Mouse (Mus musculus) ES-E14 (cell line): Measurements from ENCODE around the gene Dnajc13. TPM values are rescaled to one million over a fixed set of nuclear protein-coding genes. Genes with fewer than 3 reads are reported as not detected.

Source experiments
- DNase-seq: peaks from one replicate; pipeline ENCODE4 v3.0.0-alpha.2; 2013; ENCODE audit warnings: low read depth, low spot score
- H3K27ac ChIP-seq: 2 replicates; pipeline ENCODE4 v1.5.1; 2012; ENCODE audit warnings: low read depth, mild to moderate bottlenecking, low read length, moderate library complexity, mixed read lengths; ENCODE audit not compliant: poor library complexity, insufficient read depth, severe bottlenecking
- H3K36me3 ChIP-seq: 2 replicates; pipeline ENCODE4 v1.6.1; 2012; ENCODE audit warnings: mild to moderate bottlenecking, low read length, moderate library complexity, mixed read lengths; ENCODE audit not compliant: control insufficient read depth, poor library complexity, insufficient read depth, severe bottlenecking
- H3K4me1 ChIP-seq, 2 experiments: fragments of 150-350 bp in 1 of 2; sonication (generic) in 1 of 2; 2 replicates each; pipeline ENCODE4 v1.6.1; 2012; ENCODE audit warnings: low read length in 2 of 2, mild to moderate bottlenecking in 1 of 2, mixed read lengths in 1 of 2; ENCODE audit not compliant: control insufficient read depth in 2 of 2, insufficient read depth in 2 of 2, poor library complexity in 1 of 2
- H3K4me3 ChIP-seq, 2 experiments: fragments of 150-350 bp in 1 of 2; sonication (generic) in 1 of 2; 2 replicates each; pipeline ENCODE4 v1.5.1; 2012; ENCODE audit warnings: low read length in 2 of 2, low read depth in 1 of 2, mild to moderate bottlenecking in 1 of 2, mixed read lengths in 1 of 2; ENCODE audit not compliant: insufficient read depth in 1 of 2, poor library complexity in 1 of 2, severe bottlenecking in 1 of 2
- H3K9ac ChIP-seq: 2 replicates; pipeline ENCODE4 v1.6.1; 2012; ENCODE audit warnings: low read depth, mild to moderate bottlenecking, low read length, mixed read lengths; ENCODE audit not compliant: poor library complexity, insufficient read depth, severe bottlenecking
- H3K9me3 ChIP-seq: fragments of 150-350 bp; sonication (generic); 2 replicates; pipeline ENCODE4 v1.6.1; 2012; ENCODE audit warnings: low read depth, mild to moderate bottlenecking, low read length; ENCODE audit not compliant: control insufficient read depth, insufficient read depth
- CHD2 ChIP-seq: IDR thresholded peaks from 2 replicates; pipeline ENCODE4 v1.6.1; 2014; ENCODE audit warnings: mild to moderate bottlenecking, low read depth, low read length, inconsistent platforms
- HCFC1 ChIP-seq: IDR thresholded peaks from 2 replicates; pipeline ENCODE4 v1.6.1; 2012; ENCODE audit warnings: low read length, inconsistent platforms, borderline replicate concordance; ENCODE audit not compliant: insufficient read depth
- MAFK ChIP-seq: IDR thresholded peaks from 2 replicates; pipeline ENCODE4 v1.6.1; 2014; ENCODE audit warnings: mild to moderate bottlenecking, low read depth, low read length, inconsistent platforms; ENCODE audit not compliant: insufficient read depth
- ZC3H11A ChIP-seq: IDR thresholded peaks from 2 replicates; pipeline ENCODE4 v1.6.1; 2012; ENCODE audit warnings: low read depth, mild to moderate bottlenecking, inconsistent platforms, low read length, borderline replicate concordance
- ZNF384 ChIP-seq: IDR thresholded peaks from 2 replicates; pipeline ENCODE4 v1.6.1; 2012; ENCODE audit warnings: low read depth, low read length, inconsistent platforms
- in situ Hi-C, 2 experiments: fragments of 600-800 bp; cut with MboI; formaldehyde crosslinking; loops; one replicate each; pipeline ENCODE4 v1.15.1; 2025; ENCODE audit warnings: low sequenced_read_pairs in 2 of 2, inconsistent platforms in 1 of 2; ENCODE audit not compliant: unreplicated experiment in 2 of 2
- total RNA-seq: library from RNA; depleted of rRNA; stranded (reverse); fragments of 300-350 nt; gene quantifications from 2 replicates; pipeline ENCODE4 v1.2.3, GENCODE M21; 2012

Gene Dnajc13
- total RNA-seq, 1 experiment: 72.3 TPM

DNA sequence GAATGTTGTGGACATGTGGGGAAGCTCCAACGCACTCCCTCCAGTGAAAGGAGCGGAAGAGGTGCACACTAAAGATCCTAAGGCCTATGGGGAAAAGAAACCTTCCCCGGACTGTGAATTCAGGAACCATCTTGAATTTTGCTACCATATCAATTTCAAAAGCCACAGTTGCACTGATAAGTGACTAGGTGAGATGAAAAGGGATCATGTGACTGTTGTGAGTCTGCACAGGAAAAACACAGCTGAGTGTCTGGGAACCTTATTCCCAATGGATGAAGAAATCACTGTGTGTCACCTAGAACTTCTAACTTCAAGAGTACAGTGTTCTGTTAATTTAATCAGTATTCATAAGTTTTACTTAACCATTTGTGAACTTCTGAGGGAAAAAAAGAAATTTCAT, 10.1 kb downstream of the Dnajc13 start:
- Histone ChIP-seq H3K9ac (no peak overlapping the region), H3K9me3 (no peaks in the 10 kb centered on the region), H3K27ac (no peak overlapping the region), H3K4me3 (no peak overlapping the region), H3K4me1 (peaks cover 0 to 17% of the 10 kb centered on the region in 2 experiments; a peak in 3 of 4 replicates), H3K36me3 (no peaks in the 10 kb centered on the region; the same call in 1 of the 2 replicates)
- in situ Hi-C loops: no loop called here
- TF ChIP-seq MAFK (no peak), CHD2 (no peak), HCFC1 (no peak), ZC3H11A (no peak), ZNF384 (no peak)
- no peak for DNase-seq

- DNase-seq: no peak
- H3K9ac ChIP-seq: no peak overlapping the region
- no peak overlapping the region for H3K4me3 ChIP-seq
- H3K9me3 ChIP-seq: no peaks in the 10 kb centered on the region
- in situ Hi-C loops: no loop called here
- no peak overlapping the region for H3K27ac ChIP-seq
- peaks cover 2% of the 10 kb centered on the region; the same call in 1 of the 2 replicates for H3K36me3 ChIP-seq
- no peak for TF ChIP-seq CHD2
- no peak for TF ChIP-seq ZC3H11A
- no peak for TF ChIP-seq ZNF384
- no peak for TF ChIP-seq HCFC1
- no peak for TF ChIP-seq MAFK
- H3K4me1 ChIP-seq: peaks cover 0 to 14% of the 10 kb centered on the region in 2 experiments; a peak in 3 of 4 replicates
Measured at GRCm38 (mm10) chr9:104251687-104252086, 11.0 kb downstream of the Dnajc13 start.

- Histone ChIP-seq H3K4me3 (no peak overlapping the region), H3K9me3 (no peaks in the 10 kb centered on the region), H3K27ac (no peak overlapping the region), H3K36me3 (peaks cover 2% of the 10 kb centered on the region; the same call in 1 of the 2 replicates), H3K4me1 (peaks cover 0 to 14% of the 10 kb centered on the region in 2 experiments; a peak in 3 of 4 replicates), H3K9ac (no peak overlapping the region)
- no peak for DNase-seq
- TF ChIP-seq MAFK: no peak
- TF ChIP-seq HCFC1: no peak
- TF ChIP-seq ZC3H11A: no peak
- no peak for TF ChIP-seq CHD2
- TF ChIP-seq ZNF384: no peak
- in situ Hi-C loops: no loop called here
Measured at GRCm38 (mm10) chr9:104251111-104251510, 11.6 kb downstream of the Dnajc13 start.

DNA sequence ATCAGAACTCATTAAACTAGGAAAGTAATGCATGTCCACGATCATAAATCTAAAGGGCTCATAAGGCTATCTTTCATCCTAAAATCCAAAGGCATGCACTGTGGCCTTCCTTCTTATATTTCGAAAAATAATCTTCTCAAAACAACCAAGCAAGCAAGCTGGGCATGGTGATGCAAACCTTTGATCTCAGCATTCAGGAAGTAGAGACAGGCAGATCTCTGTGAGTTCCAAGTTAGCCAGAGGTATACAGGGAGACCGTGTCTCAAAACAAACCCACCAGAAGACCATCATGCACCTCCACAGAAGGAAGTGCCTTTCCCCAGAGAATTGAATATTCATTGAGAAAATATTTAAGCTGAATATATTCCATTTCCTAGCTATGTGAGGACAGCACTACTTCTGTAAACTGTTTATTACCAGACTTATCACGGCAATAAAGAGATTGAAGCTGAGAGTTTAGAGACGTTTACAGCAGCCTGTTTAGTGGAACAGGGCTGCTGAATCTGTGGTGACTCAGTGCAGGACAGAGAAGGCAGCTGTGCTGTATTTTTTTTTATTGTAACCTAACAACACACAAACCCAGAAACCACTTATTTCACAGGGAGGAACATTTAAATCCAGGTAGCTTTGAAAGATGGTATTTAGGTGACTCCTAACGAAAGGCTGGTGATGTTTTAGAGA, 15.3 kb downstream of the Dnajc13 start:
- TF ChIP-seq CHD2 (no peak), MAFK (no peak), ZNF384 (no peak), ZC3H11A (no peak), HCFC1 (no peak)
- peaks cover 2% of the 10 kb centered on the region; the same call in 1 of the 2 replicates for H3K36me3 ChIP-seq
- H3K27ac ChIP-seq: no peak overlapping the region
- no peaks in the 10 kb centered on the region for H3K9me3 ChIP-seq
- H3K9ac ChIP-seq: no peak overlapping the region
- H3K4me1 ChIP-seq: peaks cover 0 to 4% of the 10 kb centered on the region in 2 experiments; a peak in 1 of 4 replicates
- no peak overlapping the region for H3K4me3 ChIP-seq
- DNase-seq: no peak
- in situ Hi-C loops: no loop called here
